Mouse (Mus musculus): ENCODE data around the gene Irs1.
A peak's percentile ranks its signal among the peaks of the same experiment; 100 is the strongest.

The Irs1 gene

DNA sequence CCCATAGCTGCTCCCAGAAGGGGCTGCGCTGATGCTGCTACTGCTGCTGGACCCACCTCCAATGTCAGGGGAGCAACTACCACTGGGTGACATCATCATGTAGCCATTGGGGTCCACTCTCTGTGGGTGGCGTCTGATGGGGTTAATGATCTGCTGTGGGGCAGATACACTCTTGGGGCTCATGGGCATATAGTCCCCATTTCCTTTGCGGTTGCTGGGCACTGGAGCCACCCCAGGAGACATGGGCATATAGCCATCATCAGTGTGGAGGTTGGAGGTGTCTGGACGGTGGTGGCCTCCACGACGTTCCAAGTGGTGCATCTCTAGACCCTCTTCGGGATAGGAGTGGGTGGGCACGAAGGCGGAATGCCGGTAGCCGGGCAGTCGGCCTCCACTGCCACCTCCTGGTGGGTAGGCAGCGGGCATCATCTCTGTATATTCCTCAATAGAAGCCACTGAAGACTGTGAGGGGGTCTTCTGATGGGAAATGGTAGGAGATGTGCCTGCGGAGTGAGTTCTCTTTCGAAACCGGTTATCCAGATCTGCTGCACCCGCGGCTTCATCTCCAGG is 2.7 kb downstream of the Irs1 start:
- no peak for DNase-seq

DNA sequence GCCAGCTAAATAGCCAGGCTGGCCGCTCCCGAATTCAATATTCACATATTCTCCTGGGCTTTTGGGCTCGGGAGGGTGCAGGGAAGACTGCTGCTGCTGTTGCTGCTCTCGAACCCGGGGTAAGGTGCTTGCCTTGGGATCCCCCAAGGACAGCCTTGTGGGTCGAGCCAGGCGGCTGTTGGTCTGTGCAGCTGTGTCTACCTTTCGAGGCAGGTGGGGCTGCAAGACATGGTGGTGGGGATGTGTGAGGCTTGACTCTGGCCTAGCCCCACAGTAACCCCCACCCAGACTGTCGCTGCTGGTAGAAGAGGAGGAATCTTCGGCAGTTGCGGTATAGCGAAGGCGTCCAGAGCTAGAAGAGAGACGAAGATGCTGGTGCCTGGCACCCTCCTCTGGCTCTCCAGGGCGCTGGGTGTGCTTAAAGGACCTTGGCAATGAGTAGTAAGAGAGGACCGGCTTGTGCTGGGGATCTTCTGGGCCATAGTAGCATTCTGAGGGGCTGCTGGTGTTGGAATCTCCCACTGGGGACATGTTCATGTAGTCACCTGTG is 3.4 kb downstream of the Irs1 start:
- no peak for DNase-seq

DNA sequence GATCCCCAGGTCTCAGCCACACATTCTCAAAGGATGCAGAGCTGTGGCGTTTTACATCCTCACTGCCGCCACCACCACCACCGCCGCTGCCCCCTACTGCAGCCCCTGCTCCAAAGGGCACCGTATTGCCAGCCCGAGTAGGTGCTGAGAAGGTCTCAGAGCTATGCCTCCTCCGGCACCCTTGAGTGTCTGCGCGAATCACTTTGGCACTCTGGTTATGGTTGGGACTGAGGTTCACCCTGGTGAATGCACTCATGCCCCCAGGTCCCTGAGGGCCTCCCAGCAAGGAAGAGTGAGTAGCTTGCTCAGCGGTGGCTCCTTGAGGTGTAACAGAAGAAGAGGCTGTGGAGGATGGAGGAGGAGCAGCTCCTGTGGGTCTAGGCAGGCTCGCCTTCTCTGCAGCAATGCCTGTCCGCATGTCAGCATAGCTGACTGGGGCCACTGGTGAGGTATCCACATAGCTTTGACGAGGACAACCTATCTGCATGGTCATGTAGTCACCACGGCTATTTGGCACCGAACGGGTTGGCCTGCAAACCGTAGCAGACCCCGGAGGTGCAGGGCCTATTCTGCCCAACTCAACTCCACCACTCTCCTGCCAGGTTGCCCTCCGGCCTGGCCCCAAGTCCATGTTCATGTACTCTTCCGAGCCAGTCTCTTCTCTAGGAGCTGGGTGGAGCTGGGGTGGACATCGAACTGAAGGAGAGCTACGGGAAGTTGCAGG is 4.0 kb downstream of the Irs1 start:
- DNase-seq = no peak

GRCm38 (mm10) chr1:82286190-82287051 is 4.8 kb downstream of the Irs1 start:
- no peak for DNase-seq

GRCm38 (mm10) chr1:82285461-82286189 is 5.6 kb downstream of the Irs1 start:
- DNase-seq = no peak

DNA sequence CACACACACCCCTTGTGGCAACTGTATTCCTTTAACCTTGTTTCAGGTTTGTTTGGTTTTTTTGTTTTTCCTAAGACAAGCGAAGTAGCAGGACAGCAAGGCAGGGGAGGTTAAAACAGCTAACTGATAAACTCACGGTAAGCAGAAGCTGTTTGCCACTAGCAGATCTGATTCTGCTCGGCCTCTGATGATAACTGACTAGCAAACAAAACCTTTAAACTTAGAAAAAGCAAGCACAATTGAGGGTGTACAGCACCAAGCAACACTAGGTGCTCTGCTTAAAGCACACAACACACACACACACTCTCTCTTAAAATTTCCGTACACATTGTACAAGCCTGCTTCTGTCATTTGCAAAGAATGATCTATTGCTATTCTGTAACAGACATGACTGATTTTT is 6.8 kb downstream of the Irs1 start:
- no peak for DNase-seq

DNA sequence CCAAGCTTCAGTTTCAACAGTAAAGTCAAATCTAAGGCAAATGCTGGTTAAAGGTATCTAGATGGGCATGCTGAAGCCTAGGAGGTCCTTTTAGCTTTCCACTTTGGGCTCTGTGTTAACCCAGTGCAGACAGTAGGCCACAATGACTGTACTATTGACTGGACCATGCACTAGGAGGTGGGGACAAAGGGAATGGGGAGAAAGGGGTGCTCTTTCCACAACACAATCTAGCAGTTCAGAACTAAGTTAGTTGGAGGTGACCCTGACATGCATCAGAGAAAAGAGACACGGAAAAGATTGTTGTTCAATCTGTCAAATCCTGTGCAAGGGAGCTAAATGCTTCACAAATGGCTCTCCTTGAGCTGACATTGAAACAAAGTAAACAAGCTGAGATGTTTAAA is 7.3 kb downstream of the Irs1 start:
- no peak for DNase-seq

DNA sequence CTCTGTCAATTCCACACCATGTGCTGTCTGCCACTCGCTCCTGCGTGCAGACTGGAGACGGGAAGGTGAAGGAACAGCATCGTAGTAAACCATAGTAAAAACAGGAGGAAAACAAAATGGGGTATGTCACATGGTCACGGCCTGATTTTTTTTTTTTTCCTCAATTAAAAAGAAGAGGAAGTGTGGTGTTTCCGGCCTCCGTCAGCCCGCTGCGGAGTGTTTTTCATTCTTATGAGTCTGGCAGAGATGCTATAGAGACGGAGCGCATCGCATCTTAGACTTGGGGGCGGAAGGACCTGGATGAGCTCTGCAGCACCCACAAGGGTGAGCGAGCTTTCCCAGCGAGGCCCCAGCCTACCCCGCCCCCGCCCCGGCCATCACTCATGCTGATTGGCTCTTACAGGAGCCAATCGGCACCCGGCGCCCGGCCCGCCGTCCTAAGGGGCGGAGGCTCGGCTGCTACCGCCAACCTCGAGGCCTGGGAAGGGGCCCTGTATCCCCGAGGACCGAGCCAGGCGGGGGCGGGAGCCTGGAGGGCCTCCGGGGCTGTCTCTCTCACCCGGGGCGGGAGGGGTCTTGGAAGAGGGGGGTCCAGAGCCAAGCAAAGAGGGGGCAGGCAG is 8.1 kb downstream of the Irs1 start:
- peak; percentile 68 to 72 for DNase-seq

DNA sequence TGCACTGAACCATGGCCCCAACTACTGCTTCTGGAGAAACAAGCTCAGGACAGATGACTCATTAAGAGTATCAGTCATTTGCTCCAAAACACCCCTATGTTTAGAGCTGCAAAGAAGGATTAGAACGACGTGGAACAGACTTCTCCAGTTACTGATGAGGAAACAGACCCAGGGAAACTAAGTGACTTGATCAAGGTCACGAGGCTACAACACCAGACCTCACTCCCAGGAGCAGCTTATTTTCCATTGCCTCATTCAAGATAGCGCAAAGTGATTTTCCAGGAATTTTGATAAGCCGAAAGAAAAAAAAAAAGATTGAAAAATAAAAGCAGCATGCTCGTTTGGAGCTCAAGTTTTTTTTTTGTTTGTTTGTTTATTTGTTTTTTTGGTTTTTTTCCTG is 9.4 kb downstream of the Irs1 start:
- DNase-seq = no peak

- DNase-seq = no peak
Observed at GRCm38 (mm10) chr1:82279768-82280167, 11.4 kb downstream of the Irs1 start.

DNA sequence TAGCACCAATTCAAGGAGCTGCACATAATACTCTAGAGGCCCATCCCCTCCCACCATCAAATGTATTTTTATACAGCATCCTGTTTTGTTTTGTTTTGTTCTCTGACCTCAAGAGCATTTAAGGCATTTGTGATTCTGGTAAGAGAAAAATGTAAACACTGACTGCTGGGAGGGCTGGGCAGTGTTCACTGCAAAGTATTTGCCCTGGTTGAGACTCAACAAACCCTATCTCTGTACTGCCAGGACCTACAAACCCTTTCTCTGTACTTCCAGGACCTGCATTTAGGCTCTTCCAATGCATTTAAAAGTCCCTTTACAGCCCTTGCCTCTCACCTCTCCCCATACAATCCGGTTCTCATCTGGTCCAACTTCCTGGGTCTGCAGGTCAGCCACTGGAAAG is 16.9 kb downstream of the Irs1 start:
- no peak for DNase-seq

- DNase-seq = no peak
Observed at GRCm38 (mm10) chr1:82273529-82273928, 17.7 kb downstream of the Irs1 start.

- DNase-seq = no peak
Observed at GRCm38 (mm10) chr1:82272231-82272630, 19.0 kb downstream of the Irs1 start.

GRCm38 (mm10) chr1:82267547-82267946 is 23.7 kb downstream of the Irs1 start:
- DNase-seq = no peak

DNA sequence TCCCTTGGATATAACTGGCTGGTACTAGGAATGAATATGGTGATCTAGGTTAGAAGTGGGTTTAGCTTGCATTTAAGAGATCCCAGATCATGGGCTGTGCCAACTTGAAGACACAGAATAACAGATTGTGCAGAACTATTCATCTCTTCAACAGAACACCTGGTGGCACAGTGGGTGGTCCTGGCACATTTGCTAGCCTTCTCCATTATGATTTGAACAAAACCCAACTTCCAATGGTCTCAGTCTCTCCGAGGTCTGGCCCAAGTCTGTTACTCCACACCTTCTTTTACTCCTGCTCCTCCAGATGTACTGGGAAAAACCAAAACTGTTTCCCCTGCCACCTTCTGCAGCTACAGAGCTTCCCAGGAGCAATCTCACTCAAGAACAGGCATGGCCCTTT is 28.9 kb downstream of the Irs1 start:
- DNase-seq = no peak

DNA sequence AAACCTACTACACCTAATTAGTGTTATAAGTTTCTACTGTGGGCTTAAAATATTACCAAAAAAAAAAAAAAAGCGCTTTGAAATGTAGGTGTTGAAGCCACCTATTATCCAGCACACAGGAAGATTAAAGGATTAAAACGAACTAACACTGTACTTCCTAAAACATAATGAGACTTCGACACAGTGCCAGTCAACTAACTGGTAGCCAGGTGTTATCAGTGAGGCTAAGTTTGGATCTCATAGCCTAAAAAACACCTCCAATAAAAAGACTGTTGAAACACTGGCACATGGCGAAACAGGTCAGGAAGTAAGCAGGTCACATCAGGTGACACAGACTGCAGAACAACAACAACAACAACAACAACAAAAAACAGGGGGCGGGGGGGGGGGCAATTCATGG is 29.6 kb downstream of the Irs1 start:
- DNase-seq = no peak

DNA sequence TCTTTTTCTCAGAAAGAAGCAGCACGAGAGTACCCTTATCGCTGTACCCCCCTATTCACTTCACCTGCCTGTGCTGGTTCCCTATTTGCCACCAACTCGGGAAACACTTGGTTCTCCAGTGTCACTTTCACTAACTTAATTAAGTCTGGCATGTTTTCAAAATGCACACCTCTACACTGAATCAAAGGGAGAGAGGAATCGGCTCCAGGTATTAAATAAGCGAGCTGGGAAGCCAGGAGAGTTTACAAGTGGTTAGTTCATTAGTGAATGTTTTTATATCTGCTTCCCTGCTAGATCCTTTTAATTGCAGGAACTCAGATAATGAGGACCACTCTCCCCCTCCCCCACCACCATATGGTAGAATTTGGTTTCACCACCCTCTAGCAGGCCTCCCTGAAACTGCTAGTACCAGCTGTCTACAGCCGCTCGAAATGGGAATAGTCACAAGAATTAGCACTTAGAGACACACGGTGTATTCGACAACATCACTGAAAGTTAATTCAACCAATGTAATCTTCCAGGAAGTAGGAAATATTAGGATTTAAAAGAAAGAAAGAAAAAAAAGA is 30.1 kb downstream of the Irs1 start:
- DNase-seq = no peak

GRCm38 (mm10) chr1:82260055-82260454 is 31.2 kb downstream of the Irs1 start:
- no peak for DNase-seq

DNA sequence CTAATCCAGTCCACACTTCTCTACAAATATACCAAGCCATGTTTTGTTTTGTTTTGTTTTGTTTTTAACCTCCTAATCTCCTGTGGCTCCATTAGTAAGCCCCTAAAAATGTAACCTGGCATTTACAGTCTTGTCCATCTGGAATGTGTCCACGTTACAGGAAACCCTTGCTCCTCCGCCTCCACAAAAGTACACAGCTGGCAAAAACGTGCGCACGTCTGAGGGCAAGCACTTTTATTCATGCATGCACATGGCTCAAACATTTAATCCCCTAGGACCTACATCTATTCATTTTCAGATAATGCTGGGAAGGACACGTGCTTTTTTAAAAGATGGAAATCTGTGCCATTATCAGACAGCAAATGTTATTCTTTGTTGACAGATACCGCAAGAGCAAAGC is 32.9 kb downstream of the Irs1 start:
- DNase-seq = no peak

GRCm38 (mm10) chr1:82257457-82257856 is 33.8 kb downstream of the Irs1 start:
- DNase-seq = no peak

DNA sequence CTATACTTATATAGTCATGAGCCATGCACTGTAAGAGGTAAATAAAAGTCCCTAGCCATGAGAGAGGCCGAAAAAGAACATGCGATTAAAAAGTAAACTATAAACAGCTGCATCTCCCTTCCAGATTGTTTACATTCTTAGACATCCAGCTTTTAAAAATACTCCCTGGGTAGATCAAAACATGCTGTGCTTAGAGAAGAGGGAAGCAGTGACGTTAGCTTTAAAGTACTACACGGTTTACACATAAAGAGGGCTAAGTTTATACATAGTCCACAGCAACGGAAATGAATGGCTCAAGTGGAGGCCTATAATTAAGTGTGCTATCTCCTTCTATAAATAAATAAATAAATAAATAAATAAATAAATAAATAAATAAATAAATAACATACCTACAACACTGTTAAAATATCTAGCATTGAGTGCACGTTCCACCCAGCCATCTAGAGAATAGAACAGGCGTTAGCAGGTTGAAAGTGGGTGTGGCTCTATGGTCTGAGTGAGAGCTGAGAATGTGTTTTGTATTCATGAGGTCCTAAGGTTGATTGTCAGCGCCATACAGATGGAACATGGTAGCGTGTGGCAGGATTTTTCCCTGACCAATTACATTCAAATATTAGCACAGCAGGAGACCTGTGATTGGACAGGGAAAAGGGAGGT is 37.3 kb downstream of the Irs1 start:
- no peak for DNase-seq
